Mouse (Mus musculus) splenic B cell, adult 2 months (primary cell): ENCODE results near the gene Nphs2.

Experiments used
- DNase-seq: peaks from one replicate; pipeline ENCODE4 v3.0.0-alpha.2; 2011; ENCODE audit warnings: low read depth, low spot score
- H3K27me3 ChIP-seq: 2 replicates; pipeline ENCODE4 v1.6.1; 2012; ENCODE audit warnings: mild to moderate bottlenecking, low read length, moderate library complexity, mixed read lengths; ENCODE audit not compliant: control insufficient read depth, poor library complexity, insufficient read depth, severe bottlenecking
- H3K36me3 ChIP-seq: 2 replicates; pipeline ENCODE4 v1.6.1; 2012; ENCODE audit warnings: mild to moderate bottlenecking, low read length, moderate library complexity, mixed read lengths; ENCODE audit not compliant: control insufficient read depth, poor library complexity, insufficient read depth, severe bottlenecking

The Nphs2 gene

GRCm38 (mm10) chr1:156308595-156308994, 1.9 kb upstream of the Nphs2 start:
- Histone ChIP-seq H3K36me3 (no peaks in the 10 kb centered on the region), H3K27me3 (no peaks in the 10 kb centered on the region)
- no peak for DNase-seq

GRCm38 (mm10) chr1:156323126-156323525, 12.6 kb downstream of the Nphs2 start:
- no peaks in the 10 kb centered on the region for H3K27me3 ChIP-seq
- H3K36me3 ChIP-seq: no peaks in the 10 kb centered on the region
- no peak for DNase-seq

GRCm38 (mm10) chr1:156340847-156341246, 30.3 kb downstream of the Nphs2 start:
- no peak for DNase-seq
- no peaks in the 10 kb centered on the region for H3K27me3 ChIP-seq
- no peaks in the 10 kb centered on the region for H3K36me3 ChIP-seq

- Histone ChIP-seq H3K27me3 (no peaks in the 10 kb centered on the region), H3K36me3 (no peaks in the 10 kb centered on the region)
- no peak for DNase-seq
Observed at GRCm38 (mm10) chr1:156344433-156344832, 33.9 kb downstream of the Nphs2 start.

GRCm38 (mm10) chr1:156345633-156346032, 35.1 kb downstream of the Nphs2 start:
- DNase-seq: no peak
- H3K27me3 ChIP-seq: no peaks in the 10 kb centered on the region
- no peaks in the 10 kb centered on the region for H3K36me3 ChIP-seq

- no peaks in the 10 kb centered on the region for H3K36me3 ChIP-seq
- DNase-seq: no peak
- H3K27me3 ChIP-seq: no peaks in the 10 kb centered on the region
Observed at GRCm38 (mm10) chr1:156349031-156349430, 38.5 kb downstream of the Nphs2 start.

GRCm38 (mm10) chr1:156350441-156350840, 39.9 kb downstream of the Nphs2 start:
- no peak for DNase-seq
- no peaks in the 10 kb centered on the region for H3K36me3 ChIP-seq
- no peaks in the 10 kb centered on the region for H3K27me3 ChIP-seq

- Histone ChIP-seq H3K36me3 (no peaks in the 10 kb centered on the region), H3K27me3 (no peaks in the 10 kb centered on the region)
- no peak for DNase-seq
Observed at GRCm38 (mm10) chr1:156352466-156352865, 41.9 kb downstream of the Nphs2 start.

GRCm38 (mm10) chr1:156365740-156366139, 55.2 kb downstream of the Nphs2 start, which contains the start of gene Gm2000:
Gene Gm2000, plus strand, starts transcription at chr1:156366040.
- H3K27me3 ChIP-seq: no peaks in the 10 kb centered on the region
- DNase-seq: no peak
- no peaks in the 10 kb centered on the region for H3K36me3 ChIP-seq
